Mouse (Mus musculus): ENCODE data around the gene Tifab. TPM values are rescaled to one million over a fixed set of nuclear protein-coding genes. Genes with fewer than 3 reads are reported as not detected.

Gene Tifab
- total RNA-seq, 1 experiment from 2014 or later: 36.6 TPM

DNA sequence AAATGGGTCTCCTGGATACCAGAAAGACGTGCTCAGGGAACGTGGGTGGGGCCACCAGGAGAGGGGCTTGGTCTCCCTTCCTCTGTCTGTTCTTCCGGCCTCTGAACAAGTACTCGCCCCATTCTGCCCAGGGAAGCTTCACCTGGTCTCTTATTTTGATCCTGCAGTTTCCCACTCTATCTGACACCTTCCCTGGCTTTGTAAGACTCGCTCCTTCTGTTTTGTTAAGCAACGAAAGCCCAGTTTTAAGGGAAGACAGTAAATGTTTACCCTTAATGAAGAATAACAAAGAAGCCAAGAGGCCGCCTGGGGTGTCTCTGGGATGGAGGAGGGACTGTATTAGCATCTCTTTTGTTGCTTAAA, 35.6 kb downstream of the Tifab start:
- ATAC-seq (replicated peaks; ENCODE audit: low read depth, poor library complexity, severe bottlenecking): no peak

DNA sequence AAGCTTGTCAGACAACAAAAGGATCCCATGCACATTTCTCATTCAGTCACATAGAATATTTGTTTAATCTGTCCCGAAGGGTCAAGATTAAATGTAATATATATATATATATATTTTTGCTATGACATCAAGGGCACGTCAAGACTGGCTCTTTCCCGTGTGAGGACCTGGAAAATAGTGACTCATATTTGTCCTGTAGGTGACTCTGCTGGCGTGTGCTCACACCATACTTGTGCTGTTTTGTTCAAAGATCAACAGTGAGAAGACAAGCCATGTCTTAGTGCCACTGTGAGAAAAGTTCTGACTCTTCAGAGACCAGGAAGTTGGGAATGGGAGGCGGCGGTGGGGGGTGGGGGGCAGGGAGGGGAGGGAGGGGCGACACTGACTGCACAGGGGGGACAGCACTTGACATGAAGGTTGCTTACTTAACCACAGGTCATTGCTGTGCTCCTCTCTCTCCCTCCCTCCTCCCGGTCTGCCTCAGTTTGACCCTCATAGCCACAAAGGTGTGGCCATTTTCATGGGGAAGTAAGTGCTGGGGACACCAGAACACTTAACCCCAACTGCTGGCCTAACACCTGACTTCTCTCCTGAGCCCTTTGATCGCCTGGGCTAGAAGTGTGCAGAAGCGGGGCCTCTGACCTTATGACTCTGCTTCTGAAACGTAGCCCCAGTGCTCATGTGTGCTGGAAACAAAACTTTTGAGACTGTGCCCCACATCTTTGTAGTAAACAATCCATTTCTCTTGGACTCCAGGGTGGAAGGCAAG, 36.1 kb downstream of the Tifab start:
- ATAC-seq (replicated peaks; ENCODE audit: low read depth, poor library complexity, severe bottlenecking): no peak

- ATAC-seq (replicated peaks; ENCODE audit: low read depth, poor library complexity, severe bottlenecking): no peak
Measured at GRCm38 (mm10) chr13:56139167-56139751, 39.4 kb downstream of the Tifab start.

DNA sequence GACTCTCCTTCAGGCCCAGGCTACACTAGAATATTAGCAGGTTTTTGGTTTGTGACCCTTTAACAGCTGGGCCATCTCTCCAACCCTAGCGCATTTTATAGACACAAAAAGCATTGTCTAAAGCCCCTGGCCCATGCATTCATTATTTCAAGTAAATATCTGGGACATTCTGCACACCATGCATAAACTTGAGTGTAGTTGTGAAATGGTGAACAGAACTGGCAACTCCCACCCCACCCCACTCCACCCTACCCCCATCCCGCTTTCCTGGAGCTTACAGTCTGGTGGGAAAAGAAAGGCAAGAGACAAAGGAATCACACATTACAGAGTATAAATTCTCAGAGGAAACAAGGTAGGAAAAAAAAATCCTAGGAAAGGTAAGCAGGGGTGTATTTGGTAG, 42.5 kb downstream of the Tifab start, which contains the start of gene H2afy:
TSS of gene H2afy (minus strand) at position 162 of the 400 bp plus-strand sequence.
- no peak for ATAC-seq (replicated peaks; ENCODE audit: low read depth, poor library complexity, severe bottlenecking)

DNA sequence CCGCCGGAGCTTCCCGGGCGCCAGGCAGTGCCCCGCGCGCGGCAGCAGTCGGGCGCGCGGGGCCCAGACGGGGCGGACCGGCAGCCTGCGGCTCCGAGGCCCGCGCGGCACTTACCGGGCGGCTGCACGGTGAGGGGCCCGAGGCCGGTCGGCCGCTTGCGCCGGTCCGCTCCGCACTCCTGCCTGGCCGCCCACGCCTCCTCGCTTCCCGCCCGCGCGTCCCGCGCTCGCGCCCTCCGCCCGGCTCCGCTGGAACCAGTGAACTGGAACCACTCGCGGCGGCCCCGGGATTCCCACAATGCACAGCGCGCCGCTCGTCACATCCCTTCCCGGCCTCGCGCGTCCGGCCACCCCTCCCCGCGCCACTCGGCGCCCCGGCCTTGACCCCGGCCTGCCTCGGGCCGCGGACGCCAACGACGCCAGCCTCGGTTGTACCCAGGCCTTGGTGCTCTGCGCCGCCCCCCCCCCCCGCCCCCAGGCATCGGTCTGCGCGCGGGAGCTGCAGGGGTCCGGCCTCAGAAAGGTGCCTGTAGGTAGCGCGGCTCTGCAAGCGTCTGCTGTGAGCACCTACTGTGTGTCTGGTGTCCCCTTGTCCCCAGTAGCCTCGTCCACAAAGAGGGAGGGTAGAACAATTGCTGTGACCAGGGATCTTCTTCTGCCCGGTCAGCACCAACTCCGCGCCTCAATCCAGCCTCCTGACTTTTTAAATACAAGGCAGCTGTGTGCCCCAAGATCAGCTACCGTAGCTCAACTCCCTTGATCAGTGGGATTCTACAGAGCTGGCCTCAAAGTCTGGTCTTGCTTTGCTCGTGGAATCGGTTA, 43.2 kb downstream of the Tifab start:
- ATAC-seq (replicated peaks; ENCODE audit: low read depth, poor library complexity, severe bottlenecking): peak; percentile 59

GRCm38 (mm10) chr13:56134631-56135181, 44.0 kb downstream of the Tifab start:
- ATAC-seq (replicated peaks; ENCODE audit: low read depth, poor library complexity, severe bottlenecking): no peak

- no peak; the same call in 1 of the 2 replicates for ATAC-seq (replicated peaks; ENCODE audit: low read depth, poor library complexity, severe bottlenecking)
Measured at GRCm38 (mm10) chr13:56134031-56134430, 44.7 kb downstream of the Tifab start.

DNA sequence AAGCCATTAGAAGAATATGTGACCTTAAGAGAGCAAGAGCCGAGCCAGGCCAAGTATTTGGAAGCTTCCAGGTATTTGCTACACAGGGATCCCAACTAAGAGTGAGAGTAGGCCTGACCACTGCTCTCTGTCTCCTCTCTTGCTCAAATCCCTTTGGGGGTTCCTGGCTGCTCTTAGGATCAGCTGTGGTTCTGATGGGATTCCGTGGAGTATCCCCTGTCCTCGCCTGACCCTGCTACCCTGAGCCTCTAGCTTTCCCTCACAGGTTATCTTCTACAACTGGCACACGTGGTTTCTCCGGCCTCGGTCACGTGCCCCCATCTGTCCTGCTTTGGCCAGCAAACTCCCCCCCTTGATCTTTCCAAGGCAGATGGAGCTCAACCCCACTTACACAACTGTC, 45.7 kb downstream of the Tifab start:
- ATAC-seq (replicated peaks; ENCODE audit: low read depth, poor library complexity, severe bottlenecking): no peak

DNA sequence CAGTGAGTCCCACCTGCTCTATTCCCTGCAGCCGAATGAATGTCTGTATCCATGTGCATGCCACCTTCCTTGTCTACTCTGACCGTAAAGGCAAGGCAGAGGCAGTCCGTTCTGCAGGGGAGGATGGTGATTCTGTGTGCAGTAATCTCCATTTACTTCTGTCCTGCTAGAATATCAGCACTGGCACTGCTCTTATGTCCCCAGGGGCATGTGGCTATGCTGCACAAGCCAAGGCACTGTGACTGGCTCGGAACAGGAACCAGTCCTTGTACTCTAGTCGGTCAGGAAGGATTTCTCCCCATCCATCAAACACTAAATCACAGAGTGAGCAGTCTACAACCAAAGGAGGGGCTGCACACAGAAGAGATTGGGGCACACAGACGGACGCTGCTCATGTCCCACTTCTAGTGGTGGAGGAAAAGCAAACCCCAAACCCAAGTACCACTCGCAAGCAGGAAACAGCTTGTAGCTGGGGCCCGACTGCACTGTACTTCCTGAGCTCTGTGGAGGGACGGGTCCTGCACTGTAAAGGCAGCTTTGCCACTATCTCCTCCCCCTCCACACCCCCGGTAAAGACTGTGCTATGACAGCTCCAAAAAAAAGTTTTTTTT, 46.3 kb downstream of the Tifab start:
- peak; percentile 64 for ATAC-seq (replicated peaks; ENCODE audit: low read depth, poor library complexity, severe bottlenecking)

- ATAC-seq (replicated peaks; ENCODE audit: low read depth, poor library complexity, severe bottlenecking): no peak
Measured at GRCm38 (mm10) chr13:56130544-56130943, 48.1 kb downstream of the Tifab start.

DNA sequence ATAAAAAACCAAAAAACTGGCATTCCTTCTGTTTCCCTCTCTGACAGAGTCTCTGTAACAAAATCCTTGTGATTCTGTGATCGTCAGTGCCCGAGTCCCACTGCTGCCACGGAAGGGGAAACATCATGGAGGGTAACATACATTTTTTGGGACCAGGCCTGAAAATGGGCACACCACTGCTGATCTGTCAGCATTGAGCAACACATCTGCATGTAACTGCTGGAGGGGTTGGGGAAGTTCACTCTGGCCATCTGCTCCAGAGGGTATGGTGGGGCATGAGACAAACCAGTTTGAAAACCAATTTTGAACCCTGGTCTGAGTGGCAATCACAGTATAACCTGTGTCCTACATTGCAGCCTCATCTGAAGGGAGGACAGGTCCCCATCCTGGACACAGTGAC, 49.1 kb downstream of the Tifab start:
- ATAC-seq (replicated peaks; ENCODE audit: low read depth, poor library complexity, severe bottlenecking): 0 out of 2 replicates have a peak, but pooled peaks have one; percentile 13

DNA sequence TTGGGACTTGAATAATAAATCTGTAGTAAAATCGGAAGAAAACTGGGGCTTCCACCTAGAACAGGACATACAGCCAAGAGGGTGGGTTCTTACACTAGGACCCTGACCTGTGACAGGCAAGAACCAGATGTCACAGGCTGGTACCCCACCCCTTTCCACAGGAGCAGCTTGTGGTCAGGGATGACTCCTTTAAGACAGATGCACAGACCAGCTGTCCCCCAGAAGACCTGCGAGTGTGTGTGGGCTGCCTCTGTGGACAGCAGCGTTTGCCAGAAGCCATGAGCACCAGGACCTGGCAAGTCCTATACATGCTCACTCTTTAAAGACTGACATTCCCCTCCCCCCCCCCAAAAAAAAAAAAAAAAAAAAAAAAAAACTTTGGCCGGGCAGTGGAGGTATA, 49.7 kb downstream of the Tifab start:
- ATAC-seq (replicated peaks; ENCODE audit: low read depth, poor library complexity, severe bottlenecking): no peak

GRCm38 (mm10) chr13:56125632-56126031, 53.1 kb downstream of the Tifab start:
- ATAC-seq (replicated peaks; ENCODE audit: low read depth, poor library complexity, severe bottlenecking): no peak

Other genes starting within 250 kb of the Tifab start
- 1,680 and 1,841 TPM in 2 replicates for gene H2afy, start 42.5 kb downstream of the Tifab start, total RNA-seq (2017)
- not detected in 2 replicates for gene Neurog1, start 73.3 kb upstream of the Tifab start, total RNA-seq (2017)
- not detected in 2 replicates for gene Cxcl14, start 117.7 kb upstream of the Tifab start, total RNA-seq (2017)
- not detected in 2 replicates for gene Gm3045, start 247.7 kb upstream of the Tifab start, total RNA-seq (2017)